Mouse (Mus musculus) thymus, adult 2 months (tissue): Measurements from ENCODE around the gene Cd93.

Source experiments
- CTCF ChIP-seq: fragments of 200-500 bp; IDR thresholded peaks from 2 replicates; pipeline ENCODE4 v1.5.1; 2012; ENCODE audit warnings: mild to moderate bottlenecking, control low read depth, low read length, moderate library complexity, borderline replicate concordance; ENCODE audit not compliant: control insufficient read depth, poor library complexity, insufficient read depth; ENCODE audit errors: extremely low read depth
- POLR2A ChIP-seq: fragments of 200-500 bp; IDR thresholded peaks from 2 replicates; pipeline ENCODE4 v1.6.1; 2012; ENCODE audit warnings: mild to moderate bottlenecking, low read length, control low read depth, moderate library complexity; ENCODE audit not compliant: control insufficient read depth, poor library complexity, insufficient read depth; ENCODE audit errors: extremely low read depth

DNA sequence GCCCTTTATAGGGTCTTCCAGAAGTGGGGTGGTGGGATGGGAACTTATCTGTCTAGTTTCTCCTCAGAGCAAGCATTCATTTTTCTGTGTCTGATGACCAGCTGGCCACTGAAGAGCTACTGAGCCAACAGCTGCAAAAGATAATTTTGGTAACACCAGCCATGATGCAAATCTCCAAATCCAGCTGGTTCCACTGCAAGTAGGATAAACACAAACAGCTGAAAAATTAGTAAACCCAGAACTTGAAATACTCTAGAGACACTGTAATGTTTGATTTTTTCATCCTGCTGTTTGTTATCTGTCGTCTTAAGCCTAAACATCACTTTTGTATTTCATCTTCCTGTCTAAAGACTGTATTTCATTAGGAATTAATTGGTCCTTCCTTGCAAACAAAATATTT is 21.7 kb downstream of the Cd93 start:
- TF ChIP-seq CTCF, result no peak
- no peak for TF ChIP-seq POLR2A
